Mouse (Mus musculus): ENCODE data around the gene Cep19.

Gene Cep19

DNA sequence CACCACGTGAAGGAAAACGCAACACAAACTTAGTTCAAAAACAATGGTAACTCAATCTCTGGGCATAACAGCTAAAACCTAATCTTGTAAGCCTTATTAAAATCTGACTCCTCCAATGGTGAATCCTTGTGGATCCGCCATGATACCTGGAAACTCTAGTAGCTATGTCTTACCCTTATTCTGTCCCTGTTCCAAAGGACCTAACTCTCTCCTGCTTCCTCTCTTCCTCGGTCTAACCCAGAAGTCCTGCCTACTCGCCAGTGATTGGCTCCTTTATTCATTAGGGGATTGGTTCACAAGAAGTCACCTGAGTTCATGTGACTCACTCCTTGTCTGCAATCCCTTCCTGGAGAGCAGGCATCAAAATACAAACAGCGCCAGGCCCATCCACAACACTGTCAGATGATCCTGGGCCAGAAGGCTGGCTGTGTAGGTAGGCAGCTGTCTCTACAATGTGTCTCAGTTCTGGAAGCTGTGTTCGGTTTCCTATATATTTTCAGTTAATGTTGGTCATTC, 36.3 kb downstream of the Cep19 start:
- no peak for ATAC-seq (ENCODE audit: insufficient number of reproducible peaks, low FRiP score, low TSS enrichment)

- ATAC-seq (ENCODE audit: insufficient number of reproducible peaks, low FRiP score, low TSS enrichment): no peak
Observed at GRCm38 (mm10) chr16:32138954-32139353, 39.4 kb downstream of the Cep19 start.

DNA sequence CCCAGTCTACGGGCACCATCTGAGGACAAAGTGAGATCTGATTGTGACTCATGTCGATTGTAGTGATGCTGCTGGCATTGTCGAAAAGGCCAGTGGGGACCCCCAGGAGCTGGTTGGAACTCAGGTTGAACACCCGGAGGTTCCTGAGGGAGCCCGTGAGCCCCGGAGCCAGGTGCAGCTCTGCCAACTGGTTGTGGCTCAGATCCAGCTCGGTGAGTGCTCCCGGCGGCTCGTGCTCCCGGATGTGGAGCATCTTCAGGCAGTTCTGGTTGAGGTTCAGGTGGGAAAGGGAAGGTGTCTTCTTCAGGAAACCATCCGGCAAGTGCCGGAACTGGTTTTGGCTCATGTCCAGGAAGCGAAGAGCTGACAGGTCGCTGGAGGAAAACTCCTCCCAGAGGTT, 44.2 kb downstream of the Cep19 start:
- no peak for ATAC-seq (ENCODE audit: insufficient number of reproducible peaks, low FRiP score, low TSS enrichment)

DNA sequence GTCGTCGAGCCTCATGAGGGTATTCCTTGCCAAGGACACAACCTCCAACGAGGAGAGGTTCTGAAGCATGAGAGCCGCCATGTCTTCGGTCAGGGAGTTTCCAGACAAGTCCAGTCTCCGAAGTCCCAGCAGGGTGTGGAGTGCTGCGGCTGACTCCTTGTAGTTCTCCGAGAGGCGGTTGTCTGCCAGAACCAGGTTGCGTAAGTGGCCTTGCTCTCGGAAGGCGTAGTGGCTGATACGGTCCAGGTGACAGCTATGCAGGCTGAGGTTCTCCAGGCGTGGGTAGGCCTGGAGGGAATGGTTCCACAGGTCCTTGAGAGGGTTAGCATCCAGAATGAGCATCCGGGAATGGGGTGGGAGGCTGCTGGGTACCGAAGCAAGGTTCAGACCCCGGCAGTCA, 45.0 kb downstream of the Cep19 start:
- no peak for ATAC-seq (ENCODE audit: insufficient number of reproducible peaks, low FRiP score, low TSS enrichment)

DNA sequence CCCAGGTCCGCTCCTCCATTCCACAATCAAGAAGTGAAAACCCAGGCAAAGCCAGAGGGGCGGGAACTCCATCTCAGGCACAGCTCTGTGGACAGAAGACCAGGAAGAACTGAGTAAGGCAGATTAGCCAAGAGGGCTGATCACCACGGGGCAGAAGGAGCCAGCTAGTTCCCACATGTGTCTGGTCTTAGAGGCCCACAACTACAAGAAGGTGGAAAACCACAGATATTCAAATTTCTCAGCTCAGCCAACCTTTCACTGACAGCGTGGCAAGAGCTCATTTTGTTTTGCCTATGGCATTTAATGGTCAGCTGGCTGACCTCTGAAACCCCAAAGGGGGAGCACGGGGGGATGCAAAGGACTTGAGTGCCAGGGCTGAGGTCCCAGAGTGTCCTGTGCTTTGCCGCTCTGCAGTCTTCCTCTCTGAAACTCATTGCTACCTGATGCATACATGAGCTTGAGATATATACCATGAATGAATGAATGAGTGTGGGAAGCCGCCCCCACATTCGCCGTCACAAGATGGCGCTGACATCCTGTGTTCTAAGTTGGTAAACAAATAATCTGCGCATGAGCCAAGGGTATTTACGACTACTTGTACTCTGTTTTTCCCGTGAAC, 48.1 kb downstream of the Cep19 start:
- peak; percentile 61; the same call in 1 of the 2 replicates for ATAC-seq (ENCODE audit: insufficient number of reproducible peaks, low FRiP score, low TSS enrichment)

DNA sequence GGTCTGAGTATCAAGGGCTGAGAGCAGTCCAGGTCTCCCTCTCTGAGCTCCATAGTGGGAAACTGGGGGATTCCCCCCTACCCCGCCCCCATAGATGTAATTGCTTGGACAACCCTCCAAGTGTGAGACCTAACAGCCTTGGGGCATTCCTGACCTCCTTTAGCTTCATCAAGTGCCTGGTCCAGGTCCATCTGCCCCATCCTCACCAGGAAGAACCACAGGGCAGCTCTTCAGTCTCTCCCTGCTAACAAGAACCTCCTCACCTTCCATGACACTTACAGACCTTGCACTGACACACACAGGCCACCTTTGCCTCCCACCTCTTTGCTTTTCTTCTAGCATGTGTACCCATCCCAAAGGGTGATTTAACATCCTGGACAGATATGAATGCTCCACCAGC, 54.4 kb downstream of the Cep19 start:
- ATAC-seq (ENCODE audit: insufficient number of reproducible peaks, low FRiP score, low TSS enrichment): peak; percentile 87

DNA sequence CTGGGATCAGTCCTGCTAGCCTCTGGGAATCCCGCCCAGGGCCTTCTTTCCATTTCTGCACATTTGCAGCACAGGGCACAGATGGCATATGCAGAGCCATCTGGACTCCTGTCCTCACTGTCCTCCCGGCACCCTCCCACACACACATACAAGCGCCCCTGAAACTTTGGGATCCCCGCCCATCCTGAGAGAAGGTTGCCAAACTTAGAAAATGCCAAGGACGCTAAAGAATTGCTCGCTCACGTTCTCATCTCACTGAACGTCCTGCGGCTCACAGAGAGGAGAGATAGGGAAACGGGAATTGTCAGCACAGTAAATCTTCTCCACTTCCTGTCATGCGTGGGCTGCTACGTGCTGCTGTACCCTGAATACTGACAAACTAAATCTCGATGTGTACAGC, 54.8 kb downstream of the Cep19 start:
- peak; percentile 97 for ATAC-seq (ENCODE audit: insufficient number of reproducible peaks, low FRiP score, low TSS enrichment)

GRCm38 (mm10) chr16:32156719-32157118, 57.1 kb downstream of the Cep19 start:
- ATAC-seq (ENCODE audit: insufficient number of reproducible peaks, low FRiP score, low TSS enrichment): no peak

DNA sequence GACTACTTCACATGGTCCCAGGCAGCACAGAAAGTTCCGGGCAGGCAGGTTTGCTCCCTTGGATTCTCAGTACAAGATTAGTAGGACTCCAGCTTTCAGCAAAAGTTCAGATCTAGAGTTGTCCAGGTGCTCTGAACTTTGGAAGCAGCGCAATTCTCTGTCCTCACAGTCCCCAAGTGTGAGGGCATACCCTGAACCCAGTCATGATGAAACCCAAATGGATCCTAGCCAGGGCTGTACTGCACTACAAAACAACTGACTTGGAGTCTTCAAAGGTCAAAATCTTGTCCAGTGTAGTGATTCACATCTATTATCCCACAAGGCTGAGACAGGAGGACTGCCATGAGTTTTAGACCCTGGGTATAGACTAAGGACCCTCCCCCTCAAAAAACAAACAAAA, 57.8 kb downstream of the Cep19 start:
- ATAC-seq (ENCODE audit: insufficient number of reproducible peaks, low FRiP score, low TSS enrichment): no peak
